ENCODE assay signal across 8 mouse cellular contexts in the genomic region with DNA sequence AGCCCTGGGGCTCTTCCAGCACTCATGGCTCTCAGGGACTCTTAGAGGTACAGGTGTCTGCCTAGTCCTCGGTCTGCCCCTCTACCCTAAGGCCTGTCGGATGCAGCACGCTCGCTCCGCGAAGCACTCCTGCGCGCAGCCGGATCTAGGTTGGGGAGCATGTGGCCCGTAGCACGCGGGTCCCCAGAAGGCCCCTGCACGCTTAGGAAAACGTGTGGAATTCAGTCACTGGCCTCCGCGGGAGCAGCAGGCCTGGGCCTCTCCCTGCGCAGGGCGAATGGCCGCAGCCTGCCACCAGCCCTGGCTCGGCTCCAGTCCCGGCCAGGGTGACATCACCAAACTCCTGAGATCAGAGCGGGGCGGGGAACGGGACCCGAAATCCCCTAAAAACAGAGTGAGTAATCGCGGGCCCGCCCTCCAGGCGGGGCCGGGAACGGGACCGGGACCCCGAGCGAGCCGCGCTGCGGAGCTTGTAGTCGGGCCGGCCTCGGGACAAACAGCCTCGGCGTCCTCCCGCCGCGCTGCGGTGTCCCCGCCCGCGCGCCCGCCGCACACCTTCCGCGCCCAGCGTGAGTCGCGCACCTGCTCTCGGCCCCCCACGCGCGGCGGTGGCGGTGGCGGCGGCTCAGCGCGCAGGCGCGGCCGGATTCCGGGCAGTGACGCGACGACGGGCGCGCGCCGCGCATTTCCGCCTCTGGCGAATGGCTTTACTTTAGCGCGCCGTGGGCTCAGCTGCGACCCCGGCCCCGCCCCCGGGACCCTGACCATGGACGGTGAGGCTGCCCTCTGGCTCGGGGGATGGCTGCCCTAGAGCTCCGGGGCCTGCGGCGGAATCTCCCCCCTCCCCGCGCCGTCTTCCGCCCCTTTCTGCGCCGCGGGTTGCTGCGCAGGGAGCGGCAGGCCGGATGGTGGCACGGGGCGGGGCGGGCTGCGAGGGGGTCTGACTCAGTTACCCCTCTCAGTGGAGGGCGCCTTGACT. TPM values are rescaled to one million over a fixed set of nuclear protein-coding genes. Genes with fewer than 3 reads are reported as not detected.
DNase-seq lines count a peak whose midpoint lies in the region; ATAC-seq and TF ChIP-seq lines count a peak whose summit lies in the region.

Gene Rela (plus strand): TSS at position 415 of the 979 bp plus-strand sequence.

- no peaks in the 10 kb centered on the region for H3K27me3 ChIP-seq in heart, embryonic 11.5 days (ENCODE audit: control insufficient read depth, insufficient read depth, low read length)
- H3K27me3 ChIP-seq in kidney, embryonic 16.5 days (ENCODE audit: insufficient read depth, low read length): no peaks in the 10 kb centered on the region
- no peaks in the 10 kb centered on the region for H3K27me3 ChIP-seq in liver, adult 2 months (ENCODE audit: control insufficient read depth, insufficient read depth, low read length)
- no peaks in the 10 kb centered on the region for H3K27me3 ChIP-seq in myocyte (ENCODE audit: control insufficient read depth, insufficient read depth, insufficient read length)
- no peaks in the 10 kb centered on the region; the same call in 1 of the 2 replicates for H3K27me3 ChIP-seq in splenic B cell, adult 2 months (ENCODE audit: control insufficient read depth, insufficient read depth, low read length, poor library complexity, severe bottlenecking)

- DNase-seq in B cell, adult 2 months: peak; percentile 87 to 91
- peak; percentile 96 for DNase-seq in brain, adult 2 months (ENCODE audit: low read depth, low spot score)
- DNase-seq in liver, adult 2 months (ENCODE audit: extremely low read depth, low read depth, low spot score): peak; percentile 78
- peak; percentile 88 for DNase-seq in splenic B cell, adult 2 months (ENCODE audit: low read depth, low spot score)

- WGBS in heart, embryonic 11.5 days (ENCODE audit: insufficient replicate concordance): under 1% methylated on average over 107 of the region's 109 CpGs
- under 1% methylated on average over 107 of the region's 109 CpGs for WGBS in kidney, embryonic 16.5 days
- WGBS in liver, adult 2 months: under 1% methylated on average over 105 of the region's 109 CpGs

- peak within 1 kb of the TSS; percentile 93 for H3K9ac ChIP-seq in heart, embryonic 11.5 days (ENCODE audit: low read depth, low read length)
- peak within 1 kb of the TSS; percentile 89 for H3K9ac ChIP-seq in kidney, embryonic 16.5 days (replicated peaks; ENCODE audit: low read length)
- peak within 1 kb of the TSS; percentile 99 for H3K9ac ChIP-seq in liver, adult 2 months (ENCODE audit: low read depth, low read length)

- TF ChIP-seq CTCF in liver, adult 2 months (IDR thresholded peaks at IDR 0.05; ENCODE audit: low read depth, low read length): no peak

- peak; percentile 84 for ATAC-seq in erythroblast, adult 5-6 weeks (replicated peaks; ENCODE audit: low FRiP score, poor library complexity, severe bottlenecking)
- peak; percentile 86 for ATAC-seq in heart, embryonic 11.5 days (replicated peaks; ENCODE audit: insufficient number of reproducible peaks, low FRiP score, low TSS enrichment)
- ATAC-seq in kidney, embryonic 16.5 days (ENCODE audit: low FRiP score, low TSS enrichment): peak; percentile 89

- H3K4me1 ChIP-seq in heart, embryonic 11.5 days (ENCODE audit: control insufficient read depth, insufficient read depth, low read length): peaks cover 33% of the 10 kb centered on the region
- H3K4me1 ChIP-seq in kidney, embryonic 16.5 days (ENCODE audit: insufficient read depth, low read length): peaks cover 17% of the 10 kb centered on the region
- H3K4me1 ChIP-seq in liver, adult 2 months (ENCODE audit: control insufficient read depth, insufficient read depth, low read length): peaks cover 19% of the 10 kb centered on the region

- peaks cover 10% of the 10 kb centered on the region for H3K36me3 ChIP-seq in heart, embryonic 11.5 days (ENCODE audit: control insufficient read depth, insufficient read depth, low read length)
- H3K36me3 ChIP-seq in kidney, embryonic 16.5 days (ENCODE audit: insufficient read depth, low read length): peaks cover 28% of the 10 kb centered on the region
- peaks cover 26% of the 10 kb centered on the region for H3K36me3 ChIP-seq in liver, adult 2 months (ENCODE audit: control insufficient read depth, insufficient read depth, low read length)
- H3K36me3 ChIP-seq in myocyte (ENCODE audit: control insufficient read depth, insufficient read depth): peaks cover 18% of the 10 kb centered on the region
- peaks cover 14% of the 10 kb centered on the region for H3K36me3 ChIP-seq in splenic B cell, adult 2 months (ENCODE audit: control insufficient read depth, insufficient read depth, low read length, poor library complexity, severe bottlenecking)

- no peaks in the 10 kb centered on the region for H3K9me3 ChIP-seq in heart, embryonic 11.5 days (replicated peaks; ENCODE audit: control insufficient read depth, low read length)
- H3K9me3 ChIP-seq in kidney, embryonic 16.5 days (ENCODE audit: low read length): no peaks in the 10 kb centered on the region

- peak within 1 kb of the TSS; percentile 94 for H3K27ac ChIP-seq in heart, embryonic 11.5 days (ENCODE audit: low read depth, low read length)
- H3K27ac ChIP-seq in kidney, embryonic 16.5 days (ENCODE audit: low read length): peak within 1 kb of the TSS; percentile 93
- H3K27ac ChIP-seq in liver, adult 2 months (replicated peaks; ENCODE audit: insufficient read depth, low read depth, low read length): peak within 1 kb of the TSS; percentile 96

- peak within 1 kb of the TSS; percentile 86 for H3K4me3 ChIP-seq in heart, embryonic 11.5 days (ENCODE audit: low read depth, low read length)
- H3K4me3 ChIP-seq in kidney, embryonic 16.5 days (ENCODE audit: low read length): peak within 1 kb of the TSS; percentile 64
- H3K4me3 ChIP-seq in liver, adult 2 months (ENCODE audit: insufficient read depth, low read depth, low read length): peak within 1 kb of the TSS; percentile 96
- H3K4me3 ChIP-seq in myocyte: peak within 1 kb of the TSS; percentile 55

- peak; percentile 82 for TF ChIP-seq POLR2A in liver, adult 2 months (IDR thresholded peaks at IDR 0.05; ENCODE audit: extremely low read depth, insufficient read depth, low read length)
- peak; percentile 83 for TF ChIP-seq POLR2A in myocyte (IDR thresholded peaks at IDR 0.05; ENCODE audit: insufficient read length, low read depth)

- peak within 1 kb of the TSS; percentile 73 for H3ac ChIP-seq in myocyte (ENCODE audit: control insufficient read depth, insufficient read length)

- H3K4me2 ChIP-seq in heart, embryonic 11.5 days: peak within 1 kb of the TSS; percentile 89
- peak within 1 kb of the TSS; percentile 90 for H3K4me2 ChIP-seq in kidney, embryonic 16.5 days (replicated peaks; ENCODE audit: low read depth, low read length)
- H3K4me2 ChIP-seq in myocyte (ENCODE audit: low read depth): peak within 1 kb of the TSS; percentile 95

- peaks cover 7% of the 10 kb centered on the region; the same call in 1 of the 2 replicates for H3K79me2 ChIP-seq in liver, adult 2 months (ENCODE audit: control insufficient read depth, insufficient read depth, low read length)
- H3K79me2 ChIP-seq in myocyte (ENCODE audit: control insufficient read depth, insufficient read depth): peaks cover 12% of the 10 kb centered on the region

TF ChIP-seq in myocyte, 11 proteins besides CTCF, POLR2A, EP300 and RAD21:
- no peak for TF ChIP-seq CEBPB (IDR thresholded peaks at IDR 0.05; ENCODE audit: insufficient read depth, poor library complexity, severe bottlenecking)
- peak in 2 of 3 experiments; percentile 80 to 92 for TF ChIP-seq MYOD1 (IDR thresholded peaks at IDR 0.05; ENCODE audit: control insufficient read depth in 1 of 3, insufficient read length in 2 of 3, low read depth in 2 of 3)
- TF ChIP-seq TCF12 (IDR thresholded peaks at IDR 0.05; ENCODE audit: insufficient read depth, poor library complexity, severe bottlenecking): no peak
- TF ChIP-seq MAX (IDR thresholded peaks at IDR 0.05; ENCODE audit: low read depth): no peak
- TF ChIP-seq SRF (IDR thresholded peaks at IDR 0.05; ENCODE audit: control insufficient read depth, insufficient read length, low read depth): no peak
- peak in 2 of 3 experiments; percentile 50 to 78 for TF ChIP-seq MYOG (IDR thresholded peaks at IDR 0.05; ENCODE audit: control insufficient read depth in 1 of 3, insufficient read depth in 1 of 3, insufficient read length in 2 of 3, low read depth in 2 of 3)
- TF ChIP-seq E2F4 (IDR thresholded peaks at IDR 0.05; ENCODE audit: insufficient read depth): no peak
- no peak for TF ChIP-seq USF1 (IDR thresholded peaks at IDR 0.05; ENCODE audit: low read depth)
- no peak for TF ChIP-seq TCF3 (IDR thresholded peaks at IDR 0.05; ENCODE audit: insufficient read length, low read depth)
- no peak for TF ChIP-seq REST (IDR thresholded peaks at IDR 0.05; ENCODE audit: insufficient read depth, insufficient read length)
- no peak for TF ChIP-seq POLR2AphosphoS2 (IDR thresholded peaks at IDR 0.05; ENCODE audit: insufficient read length, low read depth)
TF ChIP-seq in myocyte: peak in this region for 2.

RNA-seq across cellular contexts. Expression of gene Rela, which starts in this region (rescaled TPM):
- 13.1 and 25.1 TPM in 2 replicates for total RNA-seq in erythroblast, adult 5-6 weeks (2015; ENCODE audit: low replicate concordance)
- total RNA-seq in erythroblast, adult 5-6 weeks (2017; ENCODE audit: low replicate concordance): 15.5 and 22.0 TPM in 2 replicates
- polyA plus RNA-seq in heart, embryonic 11.5 days (2014; fragmentation: Nextera tagmentation; extraction: Ambion mirVana): 35.7 and 36.2 TPM in 2 replicates
- polyA plus RNA-seq in kidney, embryonic 16.5 days (2015; fragmentation: Nextera tagmentation; extraction: Ambion mirVana): 56.9 and 58.3 TPM in 2 replicates
- total RNA-seq in liver, adult 2 months (2014; rRNA removed): 7.6 and 13.0 TPM in 2 replicates
- polyA plus RNA-seq in liver, adult 2 months (2012; rRNA removed): 47.6 and 65.7 TPM in 2 replicates
- 58.0 TPM for polyA plus RNA-seq in myocyte (2012; fragmentation: generic; extraction: Trizol)

Comparison
In these comparisons a context has a peak if more than half of its experiments do, and no peak if none do; other contexts are left out.
1. Peak in every context shown above with its lines: DNase-seq, ATAC-seq, H3K4me3 ChIP-seq and H3K27ac ChIP-seq.